Mouse (Mus musculus) mouse embryonic stem cell (cell line): ENCODE data around the gene Pcdh7.

Experiments
- in situ Hi-C, 2 experiments: fragments of 300-500 bp; cut with MboI; formaldehyde crosslinking; loops; 1 replicate in 1 of 2; 3 replicates in 1 of 2; pipeline ENCODE4 v1.14.3; 2019 to 2020; ENCODE audit warnings: low sequenced_read_pairs in 2 of 2, low pct_unique_long_range_greater_than_20kb in 1 of 2, mixed read lengths in 1 of 2; ENCODE audit not compliant: unreplicated experiment in 1 of 2

Pcdh7 gene

DNA sequence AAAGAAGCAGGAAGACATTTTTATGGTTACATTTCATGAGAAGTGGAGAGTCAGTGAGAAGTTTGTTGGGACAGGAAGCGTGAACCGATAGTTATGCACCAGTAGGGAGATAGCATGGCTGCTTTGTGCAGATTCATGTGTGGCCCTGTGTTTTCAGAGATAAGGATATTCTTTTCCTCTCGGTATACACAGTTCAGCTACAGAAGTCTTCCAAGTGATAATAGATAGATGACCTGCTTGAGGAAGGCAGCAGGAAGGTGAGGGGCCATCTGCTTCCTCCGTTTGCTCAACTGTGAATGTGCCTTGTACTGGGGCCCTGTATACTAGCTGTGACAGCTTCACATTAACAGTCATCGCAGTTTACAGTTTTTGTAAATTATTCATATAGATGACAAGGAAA is 64.2 kb downstream of the Pcdh7 start:
- in situ Hi-C loops = no loop called here

DNA sequence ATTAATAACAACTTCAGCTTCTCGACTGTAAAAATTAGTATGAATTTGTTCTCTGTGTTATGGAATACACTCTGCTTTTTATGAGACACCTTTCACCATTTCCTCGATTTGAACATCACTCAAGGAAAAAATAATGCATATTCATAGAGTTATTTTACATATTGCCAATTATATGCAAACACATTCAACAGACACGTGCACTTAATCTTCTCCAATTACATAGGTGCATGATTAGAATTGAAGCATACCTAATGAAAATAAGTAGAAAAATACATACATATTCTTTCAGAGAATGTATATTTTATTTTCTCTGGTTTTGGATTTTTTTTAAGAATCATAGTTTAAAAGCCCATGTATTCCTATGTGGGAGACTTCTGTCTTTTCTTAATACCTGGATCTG is 64.8 kb downstream of the Pcdh7 start:
- in situ Hi-C loops = no loop called here

DNA sequence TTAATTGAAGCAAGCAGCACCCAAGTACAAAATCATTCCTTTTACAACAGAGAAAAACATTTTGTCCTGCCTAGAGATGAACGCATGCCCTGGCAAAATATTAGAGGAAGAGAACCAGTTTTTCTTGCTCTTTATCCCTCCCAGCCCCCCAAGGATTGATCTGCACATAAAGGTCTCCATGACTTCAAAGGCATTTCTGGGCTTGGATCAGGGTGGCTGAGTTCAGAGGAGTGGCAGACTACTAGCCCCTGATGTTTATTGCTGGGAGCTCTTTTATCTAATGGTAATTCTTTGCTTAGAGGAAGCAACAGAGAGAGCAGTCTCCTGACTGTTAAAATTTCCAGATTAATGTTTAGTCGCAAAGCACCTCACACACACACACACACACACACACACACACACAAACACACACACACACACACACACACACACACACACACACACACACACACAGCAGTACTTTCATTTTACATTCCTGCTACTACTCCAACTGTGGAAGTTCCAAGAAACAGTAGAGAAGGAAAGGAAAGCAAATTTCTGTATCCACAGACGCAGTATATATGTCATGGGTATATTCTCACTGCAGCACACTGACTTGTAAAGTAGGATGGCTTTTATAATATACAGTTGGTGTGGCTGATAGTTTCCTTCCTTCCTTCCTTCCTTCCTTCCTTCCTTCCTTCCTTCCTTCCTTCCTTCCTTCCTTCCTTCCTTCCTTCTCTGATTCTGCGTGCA is 71.2 kb downstream of the Pcdh7 start:
- in situ Hi-C loops = no loop called here

DNA sequence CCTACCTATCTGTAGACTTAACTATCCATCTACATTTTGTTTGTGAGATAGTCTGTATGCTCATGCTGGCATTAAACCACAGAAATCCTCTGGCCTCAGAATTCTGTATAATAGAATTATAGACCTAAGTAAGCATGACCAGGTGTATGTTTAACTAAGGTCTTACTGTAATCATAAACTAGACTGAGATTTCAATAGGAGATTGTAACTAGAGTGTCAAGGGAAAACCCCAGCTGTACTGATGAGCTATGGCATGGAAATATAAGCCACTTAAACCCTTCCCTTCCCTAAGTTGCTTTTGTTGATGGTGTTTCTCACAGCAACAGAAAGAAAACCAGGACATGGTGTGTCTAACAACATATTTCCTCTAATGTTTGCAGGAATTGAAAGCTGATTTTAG is 78.6 kb downstream of the Pcdh7 start:
- in situ Hi-C loops = no loop called here

DNA sequence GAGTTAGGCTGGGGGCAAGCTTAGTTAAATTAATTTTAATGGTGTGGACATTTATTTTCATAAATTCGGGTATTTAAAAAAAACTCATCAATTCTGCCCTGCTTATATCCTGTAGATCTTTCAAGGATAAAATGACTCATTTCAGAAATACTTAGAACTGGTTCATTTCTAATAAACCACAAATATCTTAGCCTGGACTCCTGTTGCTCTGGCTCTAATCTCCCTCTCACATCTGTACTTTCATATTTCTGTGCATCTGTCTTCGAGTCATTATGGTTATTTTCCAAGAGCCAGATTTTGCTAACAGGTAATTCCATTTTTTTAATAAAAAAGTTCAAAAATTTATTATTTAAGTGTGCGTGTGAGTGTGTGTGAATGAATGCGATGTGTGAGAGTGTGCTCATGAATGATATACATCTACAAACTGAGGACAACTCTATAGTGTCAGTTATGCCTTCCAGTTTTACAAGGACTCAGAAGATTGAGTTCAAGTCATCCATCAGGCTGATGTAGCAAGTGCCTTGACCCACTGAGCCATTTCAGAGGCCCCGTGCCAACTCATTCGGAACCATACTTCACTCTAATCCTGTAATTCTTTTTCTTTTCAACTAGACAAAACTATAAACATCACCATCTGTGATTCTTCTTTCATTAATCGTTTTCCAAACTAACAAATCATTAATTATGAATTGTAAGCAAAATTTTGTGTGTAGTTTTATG is 80.3 kb downstream of the Pcdh7 start:
- in situ Hi-C loops = no loop called here

DNA sequence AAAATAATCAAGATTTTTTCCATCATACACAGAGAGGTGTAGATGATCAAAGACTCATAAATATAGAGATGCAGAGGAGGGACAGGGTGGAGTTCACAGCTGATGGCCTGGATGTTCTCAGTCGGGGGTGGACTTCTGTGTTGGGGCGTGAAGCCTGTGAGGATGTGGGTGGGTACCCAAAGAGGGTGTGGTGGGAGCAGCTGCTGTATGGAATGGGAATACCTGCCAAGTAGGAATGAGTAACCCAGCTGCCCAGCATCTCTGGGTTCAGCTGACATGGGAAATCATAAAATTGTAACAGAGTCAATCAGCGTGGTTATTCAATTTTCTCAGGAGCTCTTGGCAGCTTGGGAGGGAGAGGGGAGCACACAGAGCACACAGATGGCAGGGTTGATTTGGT is 85.3 kb downstream of the Pcdh7 start:
- in situ Hi-C loops = no loop called here

DNA sequence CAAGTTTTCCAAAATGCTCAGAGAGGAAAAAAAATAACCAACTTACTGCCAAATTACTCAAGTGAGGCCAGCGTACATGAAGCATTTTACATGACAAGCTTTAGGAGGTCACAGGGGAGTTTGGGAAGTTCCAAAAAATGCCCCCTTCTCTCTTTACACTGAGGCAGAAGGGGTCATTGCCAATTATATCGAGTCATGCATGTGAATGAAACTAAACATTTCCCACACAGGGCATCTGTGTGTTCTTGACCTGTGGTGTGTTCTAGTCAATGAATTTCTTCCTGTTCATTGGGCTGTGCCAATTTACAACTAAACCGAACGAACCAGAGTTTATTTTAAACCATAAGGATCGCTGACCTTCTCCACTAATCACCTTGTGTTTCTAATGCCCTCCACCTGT is 86.1 kb downstream of the Pcdh7 start:
- in situ Hi-C loops = no loop called here

DNA sequence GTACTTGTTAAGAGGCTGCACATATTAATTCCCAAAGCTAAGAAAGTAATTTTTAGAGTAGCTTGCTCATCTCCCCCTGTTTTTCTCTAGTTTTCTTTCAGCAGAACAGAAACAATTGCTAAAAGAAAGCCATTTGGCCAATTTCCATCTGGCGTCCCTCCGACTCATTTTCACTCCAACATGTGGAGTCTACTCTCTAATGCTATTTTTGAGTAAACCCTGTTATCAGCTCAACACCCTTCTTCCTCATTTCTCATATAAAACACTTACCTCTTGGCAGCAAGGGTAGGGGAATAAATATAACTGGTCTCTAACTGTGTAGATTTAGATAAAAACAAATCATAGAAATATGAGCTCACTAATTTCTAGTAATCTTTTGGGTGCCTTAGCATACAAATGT is 89.6 kb downstream of the Pcdh7 start:
- in situ Hi-C loops = no loop called here

DNA sequence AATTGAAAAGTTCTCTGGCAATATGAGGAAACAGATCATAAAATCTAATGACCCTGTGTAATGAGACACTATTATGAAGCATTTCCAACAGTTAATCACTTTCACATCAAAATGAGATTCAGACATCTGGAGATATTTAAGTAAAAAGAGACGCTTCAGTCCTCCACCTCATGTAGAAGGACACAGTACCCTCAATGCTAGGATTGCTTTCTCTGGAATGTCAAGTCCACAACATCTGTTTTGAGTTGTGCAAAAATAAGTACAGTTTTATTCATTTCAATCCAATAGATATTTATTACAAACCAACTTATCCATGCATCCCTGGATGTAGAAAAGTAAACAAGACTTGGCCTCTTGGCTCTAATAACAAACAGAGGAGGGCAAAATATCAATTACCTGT is 92.9 kb downstream of the Pcdh7 start:
- in situ Hi-C loops = no loop called here

DNA sequence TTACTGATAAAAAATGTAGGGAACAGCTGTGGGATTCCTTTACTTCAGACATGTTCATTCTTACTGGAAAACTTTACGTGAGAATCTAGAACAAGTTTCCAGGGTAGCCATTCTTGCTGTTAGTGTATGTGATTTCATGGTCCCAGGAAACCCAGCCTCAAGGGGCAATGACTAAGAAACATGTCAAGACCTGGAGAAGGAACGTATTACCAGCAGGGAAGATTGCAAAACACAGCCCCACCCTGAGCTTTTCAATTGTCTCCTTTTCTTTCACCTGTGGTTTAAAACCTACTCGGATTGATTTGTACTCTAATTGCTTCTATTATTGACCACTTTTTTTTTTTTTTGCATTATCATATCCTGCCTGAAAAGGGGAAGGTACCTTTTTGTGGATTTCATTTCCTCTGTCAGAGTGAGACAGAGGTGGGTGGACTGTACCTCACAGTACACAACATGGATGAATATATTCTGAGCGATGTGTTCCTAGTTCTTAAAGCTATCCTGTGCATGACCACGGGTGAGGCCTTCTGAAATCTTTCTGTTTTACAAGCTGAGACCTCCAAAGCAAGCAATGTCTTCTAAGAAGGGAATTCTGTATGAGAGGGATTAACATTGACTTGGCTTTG is 98.3 kb downstream of the Pcdh7 start:
- in situ Hi-C loops = no loop called here

DNA sequence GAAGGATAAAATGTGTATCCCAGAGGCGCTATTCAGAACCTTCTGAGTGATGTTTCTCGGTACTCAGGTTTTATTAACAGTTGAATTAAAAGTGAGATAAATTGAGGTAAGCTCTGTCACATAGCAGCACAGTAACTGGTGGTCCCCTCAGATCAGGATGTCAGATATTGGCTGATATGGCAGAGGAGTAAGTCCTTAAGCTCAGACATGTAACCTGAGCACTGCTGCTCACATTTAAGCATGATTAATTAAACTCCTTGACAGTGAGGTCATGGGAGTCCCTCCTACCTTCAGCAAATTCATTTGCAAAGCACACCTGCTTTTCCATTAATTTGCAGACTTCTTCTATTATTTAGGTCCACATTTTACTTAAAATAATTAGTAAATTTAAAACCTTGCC is 102.0 kb downstream of the Pcdh7 start:
- in situ Hi-C loops = no loop called here

DNA sequence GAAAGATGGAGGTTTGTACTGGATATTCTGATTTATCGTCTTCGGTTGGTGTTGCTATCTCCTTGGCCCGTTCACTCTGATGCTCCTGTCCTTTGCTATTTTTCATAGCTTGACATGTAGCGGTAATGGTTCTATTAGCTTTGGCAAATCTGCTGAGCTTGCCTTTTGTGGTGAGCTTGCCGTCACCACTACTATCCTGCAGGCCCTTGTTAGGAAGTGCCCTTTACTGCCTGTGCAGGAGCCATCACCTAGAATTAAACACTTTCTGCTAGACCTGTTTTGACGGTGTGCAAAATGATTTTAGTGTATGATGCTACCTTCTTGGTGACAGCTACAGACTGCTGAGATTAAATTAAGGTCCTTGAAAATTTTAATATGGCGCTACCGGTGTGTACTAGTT is 103.3 kb downstream of the Pcdh7 start:
- in situ Hi-C loops = no loop called here

DNA sequence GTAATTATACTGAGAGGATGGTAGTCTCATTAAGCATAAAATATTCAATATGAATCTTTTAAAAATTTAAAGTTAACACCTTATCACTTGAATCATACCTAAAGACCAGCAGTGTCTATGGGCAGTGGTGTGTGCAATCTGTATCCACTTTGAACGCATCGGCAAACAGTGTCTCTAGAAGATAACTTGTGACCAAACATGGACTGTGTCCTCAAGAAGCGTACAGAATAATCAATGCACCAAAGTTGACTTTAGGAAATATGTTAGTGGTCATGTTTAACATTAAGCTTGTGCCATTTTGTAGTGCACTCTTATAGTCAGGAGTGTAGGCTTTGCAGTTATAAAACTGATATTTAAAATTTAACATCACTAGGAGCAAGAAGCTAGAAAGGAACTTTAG is 110.7 kb downstream of the Pcdh7 start:
- in situ Hi-C loops = no loop called here

DNA sequence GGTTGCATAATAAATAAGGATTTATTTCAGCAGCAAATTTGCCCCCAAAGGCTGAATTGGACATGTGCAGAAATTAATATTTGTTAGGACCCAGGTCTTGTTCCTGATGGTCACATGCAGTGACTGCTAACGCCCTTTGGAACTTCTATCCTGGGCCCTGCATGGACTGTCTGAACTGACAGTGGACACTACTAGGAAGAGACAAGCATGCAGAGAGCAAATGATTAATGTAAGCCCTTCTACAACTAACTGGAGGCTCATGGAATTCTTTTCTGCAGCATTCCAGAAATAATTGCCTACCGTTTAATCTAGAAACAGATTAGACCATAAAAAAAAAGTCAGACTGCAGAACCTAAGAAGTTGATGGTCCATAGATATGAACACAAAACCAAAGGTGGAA is 119.4 kb downstream of the Pcdh7 start:
- in situ Hi-C loops = no loop called here

DNA sequence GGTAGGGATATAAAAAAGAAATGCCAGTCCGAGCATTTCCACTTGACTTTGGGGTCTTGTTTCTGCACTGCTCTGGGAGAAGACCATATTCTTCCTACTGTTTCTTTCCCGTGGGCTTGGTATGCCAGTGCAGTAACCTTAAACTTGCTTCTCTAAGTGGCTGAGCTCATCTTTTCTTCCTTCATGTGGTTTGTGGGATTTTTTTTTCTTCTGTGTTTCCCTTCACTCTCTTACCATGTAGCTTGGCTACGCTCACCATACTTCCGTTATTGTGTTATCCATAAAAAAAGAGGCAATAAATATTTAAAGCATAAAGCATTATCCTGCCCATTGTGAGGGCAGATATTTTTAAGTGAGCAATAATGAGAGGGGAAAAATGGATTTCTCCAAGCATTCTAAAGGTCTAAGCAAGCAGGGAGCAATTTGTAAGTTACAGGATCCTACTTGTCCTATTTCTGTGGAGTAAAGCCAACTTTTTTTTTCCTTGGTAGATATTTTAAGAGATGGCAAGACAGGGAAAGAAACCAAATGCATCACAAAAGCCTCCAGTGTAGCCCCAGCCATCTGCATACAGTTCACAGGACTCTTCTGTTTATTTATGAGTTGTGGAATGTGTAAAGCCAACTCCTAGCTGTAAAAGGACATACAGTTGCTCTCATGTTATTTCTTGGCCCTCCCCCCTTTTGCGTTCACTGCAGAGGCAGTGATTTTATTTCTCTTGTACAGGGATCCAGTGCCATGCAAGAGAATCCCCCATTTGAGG is 123.8 kb downstream of the Pcdh7 start:
- in situ Hi-C loops = no loop called here

DNA sequence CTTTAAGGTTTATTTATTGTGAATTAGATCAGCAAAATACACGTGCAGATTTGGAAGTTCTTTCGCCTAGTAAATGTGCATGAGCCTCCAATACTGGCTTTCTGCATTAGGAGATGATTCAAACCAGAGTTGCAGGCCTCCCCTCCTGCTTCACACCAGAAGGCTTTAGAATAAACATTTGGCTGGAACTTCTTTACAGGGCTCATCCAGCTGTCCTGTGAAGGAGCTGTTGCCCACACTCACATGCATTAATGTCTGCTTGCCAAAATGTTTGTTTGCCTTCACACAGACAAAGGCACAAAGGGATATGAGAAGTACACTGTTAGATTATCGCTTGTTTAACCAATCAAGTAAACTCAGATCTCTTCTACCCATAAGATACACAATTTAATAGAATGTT is 129.7 kb downstream of the Pcdh7 start:
- in situ Hi-C loops = no loop called here

DNA sequence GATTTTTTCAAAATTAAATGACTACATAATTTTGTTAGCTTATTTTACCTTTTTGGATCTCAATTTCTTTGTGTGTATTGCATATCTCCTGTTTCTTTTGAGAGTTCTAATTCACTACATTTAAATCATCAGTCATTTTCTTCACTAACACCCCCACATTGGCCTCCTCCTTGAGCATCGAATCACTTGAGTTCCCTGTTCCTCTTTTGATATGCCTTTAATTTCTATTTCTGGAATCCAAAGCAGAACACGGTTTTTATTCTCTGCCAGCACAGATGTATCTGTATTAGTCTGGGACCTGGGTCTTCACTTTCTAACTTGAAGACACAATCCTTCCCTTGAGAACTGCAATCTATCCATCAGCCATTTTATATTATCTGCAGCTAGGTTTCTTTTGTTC is 132.3 kb downstream of the Pcdh7 start:
- in situ Hi-C loops = no loop called here

DNA sequence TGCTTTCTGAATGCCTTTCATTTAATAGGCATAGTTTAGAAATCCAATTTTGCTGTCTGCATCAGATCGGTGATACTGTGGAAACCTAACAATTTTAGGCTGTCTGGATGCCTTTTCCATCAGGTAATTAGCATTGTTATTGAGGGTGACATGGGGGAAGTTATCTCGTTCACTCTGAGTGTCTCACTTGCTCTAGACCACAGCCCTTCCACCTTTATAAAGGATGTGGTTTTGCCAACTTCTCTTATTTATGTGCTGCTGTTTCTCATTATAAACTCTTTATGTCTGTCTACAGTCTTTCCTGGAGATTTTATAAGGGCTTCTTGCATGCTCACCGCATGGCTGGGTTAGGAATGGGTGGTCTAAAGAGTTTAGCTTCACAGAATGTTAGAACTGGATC is 139.5 kb downstream of the Pcdh7 start:
- in situ Hi-C loops = no loop called here

DNA sequence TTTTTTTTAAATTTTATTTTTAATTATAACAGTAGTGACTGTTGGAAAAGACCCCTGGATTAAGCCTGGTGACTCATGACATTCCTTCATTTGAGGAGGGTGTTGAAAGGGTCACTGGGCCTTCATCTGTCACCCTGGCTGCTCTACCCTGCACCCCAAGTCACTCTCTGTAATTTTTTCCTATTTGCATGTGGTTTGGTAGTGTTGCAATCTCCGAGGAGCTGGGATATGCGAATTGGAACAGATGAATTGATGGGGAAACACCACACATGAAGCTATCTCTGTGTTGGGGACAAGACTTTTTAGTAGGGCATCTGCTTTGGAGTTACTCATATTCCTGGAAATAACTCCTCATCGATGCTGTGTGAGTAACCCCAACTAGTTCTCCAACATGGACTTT is 146.5 kb downstream of the Pcdh7 start:
- in situ Hi-C loops = no loop called here
